Mouse (Mus musculus): Measurements from ENCODE around the gene Def6. TPM values are rescaled to one million over a fixed set of nuclear protein-coding genes. Genes with fewer than 3 reads are reported as not detected.

Def6 gene
- polyA plus RNA-seq, 1 experiment from 2014 or later: 7.2 TPM

- Histone ChIP-seq H3K4me1 (ENCODE audit: insufficient read depth, low read length) (peaks cover 19% of the 10 kb centered on the region), H3K9me3 (ENCODE audit: low read length) (no peaks in the 10 kb centered on the region), H3K27me3 (ENCODE audit: insufficient read depth, low read length) (no peaks in the 10 kb centered on the region), H3K4me3 (ENCODE audit: low read length) (no peak overlapping the region), H3K36me3 (ENCODE audit: insufficient read depth, low read length) (peaks cover 9% of the 10 kb centered on the region), H3K9ac (replicated peaks; ENCODE audit: low read length) (no peak overlapping the region), H3K4me2 (replicated peaks; ENCODE audit: low read depth, low read length) (no peak overlapping the region), H3K27ac (ENCODE audit: low read length) (no peak overlapping the region)
- 70% methylated on average over 7 of the region's 7 CpGs for WGBS
- no peak for ATAC-seq (ENCODE audit: low FRiP score, low TSS enrichment)
These were observed 28.5 kb downstream of the Def6 start for GRCm38 (mm10) chr17:28235982-28236635.

GRCm38 (mm10) chr17:28236636-28237015, 29.0 kb downstream of the Def6 start:
- Histone ChIP-seq H3K4me2 (replicated peaks; ENCODE audit: low read depth, low read length) (no peak overlapping the region), H3K4me1 (ENCODE audit: insufficient read depth, low read length) (peaks cover 19% of the 10 kb centered on the region), H3K36me3 (ENCODE audit: insufficient read depth, low read length) (peaks cover 10% of the 10 kb centered on the region), H3K9ac (replicated peaks; ENCODE audit: low read length) (no peak overlapping the region), H3K27me3 (ENCODE audit: insufficient read depth, low read length) (no peaks in the 10 kb centered on the region), H3K4me3 (ENCODE audit: low read length) (no peak overlapping the region), H3K27ac (ENCODE audit: low read length) (no peak overlapping the region), H3K9me3 (ENCODE audit: low read length) (no peaks in the 10 kb centered on the region)
- 91% methylated on average over 4 of the region's 4 CpGs for WGBS
- ATAC-seq (ENCODE audit: low FRiP score, low TSS enrichment): no peak

GRCm38 (mm10) chr17:28237362-28237761, 29.8 kb downstream of the Def6 start:
- H3K27ac ChIP-seq (ENCODE audit: low read length): no peak overlapping the region
- H3K4me3 ChIP-seq (ENCODE audit: low read length): no peak overlapping the region
- peaks cover 11% of the 10 kb centered on the region for H3K36me3 ChIP-seq (ENCODE audit: insufficient read depth, low read length)
- H3K9me3 ChIP-seq (ENCODE audit: low read length): no peaks in the 10 kb centered on the region
- 73% methylated on average over 5 of the region's 5 CpGs for WGBS
- H3K27me3 ChIP-seq (ENCODE audit: insufficient read depth, low read length): no peaks in the 10 kb centered on the region
- ATAC-seq (ENCODE audit: low FRiP score, low TSS enrichment): no peak
- H3K4me2 ChIP-seq (replicated peaks; ENCODE audit: low read depth, low read length): no peak overlapping the region
- H3K4me1 ChIP-seq (ENCODE audit: insufficient read depth, low read length): peaks cover 16% of the 10 kb centered on the region
- no peak overlapping the region for H3K9ac ChIP-seq (replicated peaks; ENCODE audit: low read length)

- H3K4me3 ChIP-seq (ENCODE audit: low read length): no peak overlapping the region
- 79% methylated on average over 6 of the region's 6 CpGs for WGBS
These were observed 30.3 kb downstream of the Def6 start for GRCm38 (mm10) chr17:28237874-28238273.

GRCm38 (mm10) chr17:28240846-28241245, 33.3 kb downstream of the Def6 start:
- peaks cover 11% of the 10 kb centered on the region for H3K36me3 ChIP-seq (ENCODE audit: insufficient read depth, low read length)
- H3K9ac ChIP-seq (replicated peaks; ENCODE audit: low read length): no peak overlapping the region
- peaks cover 7% of the 10 kb centered on the region for H3K4me1 ChIP-seq (ENCODE audit: insufficient read depth, low read length)
- ATAC-seq (ENCODE audit: low FRiP score, low TSS enrichment): no peak
- no peak overlapping the region for H3K4me3 ChIP-seq (ENCODE audit: low read length)
- H3K4me2 ChIP-seq (replicated peaks; ENCODE audit: low read depth, low read length): no peak overlapping the region
- 89% methylated on average over 5 of the region's 5 CpGs for WGBS
- H3K27me3 ChIP-seq (ENCODE audit: insufficient read depth, low read length): no peaks in the 10 kb centered on the region
- H3K27ac ChIP-seq (ENCODE audit: low read length): no peak overlapping the region
- H3K9me3 ChIP-seq (ENCODE audit: low read length): no peaks in the 10 kb centered on the region

More at GRCm38 (mm10) chr17:28237874-28238273, 30.3 kb downstream of the Def6 start:
- H3K4me1 ChIP-seq (ENCODE audit: insufficient read depth, low read length): peaks cover 16% of the 10 kb centered on the region
- H3K9me3 ChIP-seq (ENCODE audit: low read length): no peaks in the 10 kb centered on the region
- H3K9ac ChIP-seq (replicated peaks; ENCODE audit: low read length): no peak overlapping the region
- H3K4me2 ChIP-seq (replicated peaks; ENCODE audit: low read depth, low read length): no peak overlapping the region
- H3K27ac ChIP-seq (ENCODE audit: low read length): no peak overlapping the region
- ATAC-seq (ENCODE audit: low FRiP score, low TSS enrichment): no peak
- peaks cover 11% of the 10 kb centered on the region for H3K36me3 ChIP-seq (ENCODE audit: insufficient read depth, low read length)
- H3K27me3 ChIP-seq (ENCODE audit: insufficient read depth, low read length): no peaks in the 10 kb centered on the region

GRCm38 (mm10) chr17:28242296-28242695, 34.7 kb downstream of the Def6 start:
- no peak for ATAC-seq (ENCODE audit: low FRiP score, low TSS enrichment)
- Histone ChIP-seq H3K27ac (ENCODE audit: low read length) (no peak overlapping the region), H3K27me3 (ENCODE audit: insufficient read depth, low read length) (no peaks in the 10 kb centered on the region), H3K4me1 (ENCODE audit: insufficient read depth, low read length) (peaks cover 14% of the 10 kb centered on the region), H3K36me3 (ENCODE audit: insufficient read depth, low read length) (peaks cover 11% of the 10 kb centered on the region), H3K4me2 (replicated peaks; ENCODE audit: low read depth, low read length) (no peak overlapping the region), H3K9ac (replicated peaks; ENCODE audit: low read length) (no peak overlapping the region), H3K4me3 (ENCODE audit: low read length) (no peak overlapping the region), H3K9me3 (ENCODE audit: low read length) (no peaks in the 10 kb centered on the region)
- 85% methylated on average over 6 of the region's 6 CpGs for WGBS

GRCm38 (mm10) chr17:28244214-28244613, 36.6 kb downstream of the Def6 start:
- ATAC-seq (ENCODE audit: low FRiP score, low TSS enrichment): no peak

GRCm38 (mm10) chr17:28244714-28245113, 37.1 kb downstream of the Def6 start:
- no peaks in the 10 kb centered on the region for H3K9me3 ChIP-seq (ENCODE audit: low read length)
- H3K4me2 ChIP-seq (replicated peaks; ENCODE audit: low read depth, low read length): no peak overlapping the region
- no peak overlapping the region for H3K4me3 ChIP-seq (ENCODE audit: low read length)
- peaks cover 5% of the 10 kb centered on the region; the same call in 1 of the 2 replicates for H3K36me3 ChIP-seq (ENCODE audit: insufficient read depth, low read length)
- no peaks in the 10 kb centered on the region for H3K27me3 ChIP-seq (ENCODE audit: insufficient read depth, low read length)
- H3K27ac ChIP-seq (ENCODE audit: low read length): peak overlapping the region; percentile 11; the same call in 1 of the 2 replicates
- 36% methylated on average over 6 of the region's 6 CpGs for WGBS
- H3K4me1 ChIP-seq (ENCODE audit: insufficient read depth, low read length): peaks cover 19% of the 10 kb centered on the region
- 0 out of 2 replicates have a peak overlapping the region, but pooled peaks have one; percentile 6 for H3K9ac ChIP-seq (replicated peaks; ENCODE audit: low read length)
- no peak for ATAC-seq (ENCODE audit: low FRiP score, low TSS enrichment)

More at GRCm38 (mm10) chr17:28244214-28244613, 36.6 kb downstream of the Def6 start:
- peaks cover 19% of the 10 kb centered on the region for H3K4me1 ChIP-seq (ENCODE audit: insufficient read depth, low read length)
- H3K4me2 ChIP-seq (replicated peaks; ENCODE audit: low read depth, low read length): no peak overlapping the region
- H3K4me3 ChIP-seq (ENCODE audit: low read length): no peak overlapping the region
- no peaks in the 10 kb centered on the region for H3K27me3 ChIP-seq (ENCODE audit: insufficient read depth, low read length)
- H3K9ac ChIP-seq (replicated peaks; ENCODE audit: low read length): no peak overlapping the region
- H3K9me3 ChIP-seq (ENCODE audit: low read length): no peaks in the 10 kb centered on the region
- H3K36me3 ChIP-seq (ENCODE audit: insufficient read depth, low read length): peaks cover 10% of the 10 kb centered on the region
- peak overlapping the region; percentile 11; the same call in 1 of the 2 replicates for H3K27ac ChIP-seq (ENCODE audit: low read length)
- 66% methylated on average over 6 of the region's 6 CpGs for WGBS

GRCm38 (mm10) chr17:28246640-28247039, 39.1 kb downstream of the Def6 start:
- WGBS: 51% methylated on average over 11 of the region's 11 CpGs
- H3K9me3 ChIP-seq (ENCODE audit: low read length): no peaks in the 10 kb centered on the region
- H3K4me2 ChIP-seq (replicated peaks; ENCODE audit: low read depth, low read length): no peak overlapping the region
- H3K36me3 ChIP-seq (ENCODE audit: insufficient read depth, low read length): peaks cover under 1% of the 10 kb centered on the region; the same call in 1 of the 2 replicates
- no peak overlapping the region for H3K9ac ChIP-seq (replicated peaks; ENCODE audit: low read length)
- H3K27me3 ChIP-seq (ENCODE audit: insufficient read depth, low read length): no peaks in the 10 kb centered on the region
- ATAC-seq (ENCODE audit: low FRiP score, low TSS enrichment): no peak
- H3K27ac ChIP-seq (ENCODE audit: low read length): peak overlapping the region; percentile 34; the same call in 1 of the 2 replicates
- H3K4me3 ChIP-seq (ENCODE audit: low read length): no peak overlapping the region
- peaks cover 19% of the 10 kb centered on the region for H3K4me1 ChIP-seq (ENCODE audit: insufficient read depth, low read length)

- ATAC-seq (ENCODE audit: low FRiP score, low TSS enrichment): peak; percentile 50
- WGBS: 21% methylated on average over 6 of the region's 6 CpGs
- H3K27me3 ChIP-seq (ENCODE audit: insufficient read depth, low read length): no peaks in the 10 kb centered on the region
- 0 out of 2 replicates have a peak overlapping the region, but pooled peaks have one; percentile 34 for H3K27ac ChIP-seq (ENCODE audit: low read length)
- peak overlapping the region; percentile 32; the same call in 1 of the 2 replicates for H3K9ac ChIP-seq (replicated peaks; ENCODE audit: low read length)
- peaks cover 27% of the 10 kb centered on the region for H3K4me1 ChIP-seq (ENCODE audit: insufficient read depth, low read length)
- H3K4me3 ChIP-seq (ENCODE audit: low read length): no peak overlapping the region
- H3K9me3 ChIP-seq (ENCODE audit: low read length): no peaks in the 10 kb centered on the region
- H3K36me3 ChIP-seq (ENCODE audit: insufficient read depth, low read length): no peaks in the 10 kb centered on the region; the same call in 1 of the 2 replicates
- H3K4me2 ChIP-seq (replicated peaks; ENCODE audit: low read depth, low read length): 0 out of 2 replicates have a peak overlapping the region, but pooled peaks have one; percentile 0
These were observed 40.0 kb downstream of the Def6 start for GRCm38 (mm10) chr17:28247613-28248012.

Data from kidney, embryonic 16.5 days (tissue).